ENCODE assay signal across 27 mouse cellular contexts in the genomic region with DNA sequence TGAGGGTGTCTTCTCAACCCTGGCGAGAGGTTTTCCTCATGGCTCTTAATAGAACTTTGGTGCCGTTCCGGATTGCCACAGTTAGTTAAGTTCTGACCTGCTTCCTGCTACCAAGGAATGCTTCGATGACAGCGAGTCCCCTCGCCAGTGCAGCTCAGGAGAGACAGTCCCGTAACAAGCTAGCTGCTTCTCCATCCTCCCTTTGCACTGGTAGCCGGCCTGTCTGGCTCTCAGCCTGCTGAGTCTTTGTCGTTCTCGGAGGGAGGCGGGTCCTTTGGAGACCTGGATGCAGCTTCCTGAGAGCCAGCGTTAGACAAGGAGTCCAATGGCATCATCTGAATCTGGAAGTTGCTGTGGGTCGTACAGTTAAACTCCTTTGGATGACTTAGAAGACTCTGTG.
DNase-seq lines count a peak whose midpoint lies in the region; ATAC-seq and TF ChIP-seq lines count a peak whose summit lies in the region.
"Had no signal": no experiment of that assay in that cellular context is flagged by ENCODE, and none has a peak within 500 bp of the region (broad histone marks: within the 10 kb centered on the region; RNA-seq: fewer than 3 reads in every experiment).

No protein-coding gene starts in this region.

- H3K27ac ChIP-seq in heart, adult 2 months = peak overlapping the region; percentile 67
- H3K27ac ChIP-seq in heart, postnatal 0 days (ENCODE audit: low read depth) = peak overlapping the region; percentile 44
- no peak overlapping the region for H3K27ac ChIP-seq in heart, embryonic 12.5 days (ENCODE audit: poor library complexity, severe bottlenecking)
- peak overlapping the region; percentile 61 for H3K27ac ChIP-seq in liver, adult 2 months (replicated peaks; ENCODE audit: insufficient read depth, low read depth, low read length)
- no peak overlapping the region for H3K27ac ChIP-seq in liver, embryonic 11.5 days (ENCODE audit: low read depth, low read length)
- H3K27ac ChIP-seq in small intestine, adult 2 months (ENCODE audit: insufficient read depth, low read depth, low read length) = 0 out of 2 replicates have a peak overlapping the region, but pooled peaks have one; percentile 12
- H3K27ac ChIP-seq: embryonic facial prominence, embryonic 12.5 days; embryonic facial prominence, embryonic 15.5 days; hindbrain, embryonic 10.5 days; hindbrain, embryonic 13.5 days; intestine, embryonic 15.5 days had no signal

- WGBS in heart, adult 2 months = 46% methylated on average over 13 of the region's 13 CpGs
- WGBS in heart, postnatal 0 days = 65% methylated on average over 13 of the region's 13 CpGs
- WGBS in heart, embryonic 12.5 days = 75% methylated on average over 13 of the region's 13 CpGs
- 72% methylated on average over 13 of the region's 13 CpGs for WGBS in liver, adult 2 months
- 82% methylated on average over 13 of the region's 13 CpGs for WGBS in liver, embryonic 11.5 days
- WGBS in small intestine, adult 2 months = 83% methylated on average over 13 of the region's 13 CpGs

- no peak for TF ChIP-seq CTCF in heart, adult 2 months (IDR thresholded peaks at IDR 0.05)
- TF ChIP-seq CTCF in heart, postnatal 0 days (IDR thresholded peaks at IDR 0.05; ENCODE audit: low read depth) = no peak
- TF ChIP-seq CTCF in liver, adult 2 months (IDR thresholded peaks at IDR 0.05; ENCODE audit: low read depth, low read length) = no peak
- no peak for TF ChIP-seq CTCF in small intestine, adult 2 months (IDR thresholded peaks at IDR 0.05; ENCODE audit: extremely low read depth, insufficient read length, insufficient replicate concordance, low read depth, low read length)

- H3K4me3 ChIP-seq in heart, adult 2 months = no peak overlapping the region
- H3K4me3 ChIP-seq in heart, postnatal 0 days (ENCODE audit: low read depth, low read length) = no peak overlapping the region
- no peak overlapping the region for H3K4me3 ChIP-seq in heart, embryonic 12.5 days
- H3K4me3 ChIP-seq in liver, adult 2 months (ENCODE audit: insufficient read depth, low read depth, low read length) = no peak overlapping the region
- no peak overlapping the region for H3K4me3 ChIP-seq in liver, embryonic 11.5 days (ENCODE audit: low read depth, low read length)
- no peak overlapping the region for H3K4me3 ChIP-seq in small intestine, adult 2 months (ENCODE audit: low read depth, low read length)
- H3K4me3 ChIP-seq: embryonic facial prominence, embryonic 12.5 days; embryonic facial prominence, embryonic 15.5 days; hindbrain, embryonic 10.5 days; hindbrain, embryonic 13.5 days; intestine, embryonic 15.5 days had no signal

- TF ChIP-seq EP300 in heart, adult 2 months (IDR thresholded peaks at IDR 0.05; ENCODE audit: insufficient read depth, low read depth, low read length) = no peak
- no peak for TF ChIP-seq EP300 in heart, postnatal 0 days (IDR thresholded peaks at IDR 0.05; ENCODE audit: low read depth)

- no peak overlapping the region for H3K4me2 ChIP-seq in heart, postnatal 0 days (ENCODE audit: low read depth, low read length)
- no peak overlapping the region for H3K4me2 ChIP-seq in heart, embryonic 12.5 days
- H3K4me2 ChIP-seq in liver, embryonic 11.5 days = no peak overlapping the region
- H3K4me2 ChIP-seq: embryonic facial prominence, embryonic 12.5 days; embryonic facial prominence, embryonic 15.5 days; hindbrain, embryonic 13.5 days; intestine, embryonic 15.5 days had no signal

- no peaks in the 10 kb centered on the region; the same call in 1 of the 2 replicates for H3K79me2 ChIP-seq in heart, adult 2 months (replicated peaks; ENCODE audit: control insufficient read depth, insufficient read depth, low read length)
- no peaks in the 10 kb centered on the region for H3K79me2 ChIP-seq in liver, adult 2 months (ENCODE audit: control insufficient read depth, insufficient read depth, low read length)

- no peak for DNase-seq in heart, adult 2 months
- no peak for DNase-seq in heart, adult 9 months (ENCODE audit: low spot score in 2 of 2)
- DNase-seq in heart, postnatal 0 days (ENCODE audit: low spot score) = no peak
- no peak for DNase-seq in liver, adult 2 months (ENCODE audit: extremely low read depth, low read depth, low spot score)
- no peak for DNase-seq in liver, embryonic 11.5 days (ENCODE audit: low spot score)
- DNase-seq: adrenal gland, postnatal 10 days; adrenal gland, postnatal 36 days; B cell, adult 2 months; cerebellum, adult 11 months; cerebellum, adult 2 months; cerebellum, adult 9-11 months; cerebellum, postnatal 25 days; forebrain, postnatal 0 days; gastrocnemius, postnatal 25 days; heart, postnatal 36 days had no signal

- no peaks in the 10 kb centered on the region for H3K9me3 ChIP-seq in heart, postnatal 0 days (replicated peaks; ENCODE audit: control insufficient read depth, low read length)
- no peaks in the 10 kb centered on the region for H3K9me3 ChIP-seq in heart, embryonic 12.5 days (replicated peaks)
- no peaks in the 10 kb centered on the region for H3K9me3 ChIP-seq in liver, embryonic 11.5 days (ENCODE audit: control insufficient read depth, low read length)
- H3K9me3 ChIP-seq: embryonic facial prominence, embryonic 12.5 days; embryonic facial prominence, embryonic 15.5 days; hindbrain, embryonic 10.5 days; hindbrain, embryonic 13.5 days; intestine, embryonic 15.5 days had no signal

- H3K9ac ChIP-seq in heart, adult 2 months (ENCODE audit: low read depth, low read length) = no peak overlapping the region
- H3K9ac ChIP-seq in heart, postnatal 0 days (replicated peaks; ENCODE audit: low read depth, low read length) = no peak overlapping the region
- no peak overlapping the region for H3K9ac ChIP-seq in heart, embryonic 12.5 days
- no peak overlapping the region for H3K9ac ChIP-seq in liver, adult 2 months (ENCODE audit: low read depth, low read length)
- H3K9ac ChIP-seq in liver, embryonic 11.5 days (ENCODE audit: low read depth, low read length) = no peak overlapping the region
- H3K9ac ChIP-seq: embryonic facial prominence, embryonic 12.5 days; embryonic facial prominence, embryonic 15.5 days; forebrain, postnatal 0 days; hindbrain, embryonic 13.5 days; intestine, embryonic 15.5 days had no signal

- intact Hi-C loops in heart, adult 2 months (cut with DNase I) = loop anchor here (2.0 to 5.0 kb wide), 3 partner anchors 15 to 101 kb away; a partner anchor contains a TSS

- ATAC-seq in heart, postnatal 0 days (ENCODE audit: insufficient read depth, low read depth) = no peak
- ATAC-seq in heart, embryonic 12.5 days (ENCODE audit: insufficient number of reproducible peaks, low FRiP score) = no peak
- ATAC-seq in liver, embryonic 11.5 days (replicated peaks; ENCODE audit: low FRiP score) = no peak
- ATAC-seq: forebrain, embryonic 14.5 days; forebrain, postnatal 0 days; hindbrain, embryonic 16.5 days; intestine, embryonic 15.5 days; Patski had no signal

- peaks cover 7% of the 10 kb centered on the region for H3K36me3 ChIP-seq in heart, adult 2 months (ENCODE audit: control insufficient read depth, insufficient read depth, low read length)
- no peaks in the 10 kb centered on the region for H3K36me3 ChIP-seq in heart, postnatal 0 days (replicated peaks; ENCODE audit: control insufficient read depth, insufficient read depth, low read length)
- no peaks in the 10 kb centered on the region for H3K36me3 ChIP-seq in heart, embryonic 12.5 days
- H3K36me3 ChIP-seq in liver, adult 2 months (ENCODE audit: control insufficient read depth, insufficient read depth, low read length) = no peaks in the 10 kb centered on the region
- no peaks in the 10 kb centered on the region for H3K36me3 ChIP-seq in liver, embryonic 11.5 days (ENCODE audit: control insufficient read depth, insufficient read depth, low read length)
- H3K36me3 ChIP-seq in small intestine, adult 2 months (ENCODE audit: control insufficient read depth, insufficient read depth, low read length) = no peaks in the 10 kb centered on the region
- H3K36me3 ChIP-seq: embryonic facial prominence, embryonic 12.5 days; embryonic facial prominence, embryonic 15.5 days; G1E; hindbrain, embryonic 10.5 days; hindbrain, embryonic 13.5 days; intestine, embryonic 15.5 days had no signal

- H3K4me1 ChIP-seq in heart, adult 2 months (ENCODE audit: control insufficient read depth, insufficient read depth, low read length) = peaks cover 19% of the 10 kb centered on the region
- peaks cover 4% of the 10 kb centered on the region; the same call in 1 of the 2 replicates for H3K4me1 ChIP-seq in heart, postnatal 0 days (ENCODE audit: control insufficient read depth, insufficient read depth)
- H3K4me1 ChIP-seq in heart, embryonic 12.5 days (replicated peaks) = peaks cover 13% of the 10 kb centered on the region
- H3K4me1 ChIP-seq in liver, adult 2 months (ENCODE audit: control insufficient read depth, insufficient read depth, low read length) = peaks cover 7% of the 10 kb centered on the region; the same call in 1 of the 2 replicates
- H3K4me1 ChIP-seq in liver, embryonic 11.5 days (replicated peaks; ENCODE audit: control insufficient read depth, insufficient read depth, low read length) = no peaks in the 10 kb centered on the region; the same call in 1 of the 2 replicates
- H3K4me1 ChIP-seq in small intestine, adult 2 months (ENCODE audit: control insufficient read depth, insufficient read depth, insufficient read length, low read length) = no peaks in the 10 kb centered on the region
- H3K4me1 ChIP-seq: embryonic facial prominence, embryonic 12.5 days had no signal

- no peaks in the 10 kb centered on the region for H3K27me3 ChIP-seq in heart, adult 2 months (ENCODE audit: control insufficient read depth, insufficient read depth, low read length)
- H3K27me3 ChIP-seq in heart, postnatal 0 days (ENCODE audit: control insufficient read depth, insufficient read depth, low read length) = no peaks in the 10 kb centered on the region
- H3K27me3 ChIP-seq in heart, embryonic 12.5 days (replicated peaks) = no peaks in the 10 kb centered on the region
- H3K27me3 ChIP-seq in liver, adult 2 months (ENCODE audit: control insufficient read depth, insufficient read depth, low read length) = no peaks in the 10 kb centered on the region
- H3K27me3 ChIP-seq in liver, embryonic 11.5 days (replicated peaks; ENCODE audit: control insufficient read depth, insufficient read depth, low read length) = no peaks in the 10 kb centered on the region
- no peaks in the 10 kb centered on the region for H3K27me3 ChIP-seq in small intestine, adult 2 months (ENCODE audit: control insufficient read depth, insufficient read depth, low read length)
- H3K27me3 ChIP-seq: CH12.LX; embryonic facial prominence, embryonic 12.5 days; embryonic facial prominence, embryonic 15.5 days; hindbrain, embryonic 13.5 days; intestine, embryonic 15.5 days had no signal

- TF ChIP-seq POLR2A in heart, adult 2 months (IDR thresholded peaks at IDR 0.05; ENCODE audit: insufficient read depth, low read depth, low read length) = 0 out of 2 replicates have a peak, but pooled peaks have one; percentile 58
- TF ChIP-seq POLR2A in liver, adult 2 months (IDR thresholded peaks at IDR 0.05; ENCODE audit: extremely low read depth, insufficient read depth, low read length) = no peak
- TF ChIP-seq POLR2A in small intestine, adult 2 months (IDR thresholded peaks at IDR 0.05; ENCODE audit: low read depth, low read length) = no peak

Comparison
In these comparisons a context has a peak if more than half of its experiments do, and no peak if none do; other contexts are left out.
1. H3K27ac ChIP-seq: peak in heart, adult 2 months (single experiment), heart, postnatal 0 days (single experiment), liver, adult 2 months (single experiment) and small intestine, adult 2 months (single experiment); none in heart, embryonic 12.5 days (single experiment) and liver, embryonic 11.5 days (single experiment).